Mouse (Mus musculus) forebrain, postnatal 0 days (tissue): ENCODE measurements around the gene Fam81a. TPM values are rescaled to one million over a fixed set of nuclear protein-coding genes. Genes with fewer than 3 reads are reported as not detected.

Experiments
- ATAC-seq: fragments of 200-750 bp; cut with Nextera tagmentation; 2 replicates; pipeline ENCODE4 v1.8.0; 2017; ENCODE audit warnings: mild to moderate bottlenecking, moderate library complexity
- DNase-seq: peaks from one replicate; pipeline ENCODE4 v3.0.0-alpha.2; 2015
- H3K27ac ChIP-seq: fragments of 300-500 bp; sonication (generic); 2 replicates; pipeline ENCODE4 v1.5.1; 2014; ENCODE audit warnings: low read depth, mild to moderate bottlenecking, antibody characterized with exemption, low read length, moderate library complexity, mixed read lengths
- H3K27me3 ChIP-seq: fragments of 300-500 bp; sonication (generic); 2 replicates; pipeline ENCODE4 v1.6.1; 2014; ENCODE audit warnings: mild to moderate bottlenecking, low read length, mixed read lengths; ENCODE audit not compliant: insufficient read depth
- H3K36me3 ChIP-seq: fragments of 300-500 bp; sonication (generic); 2 replicates; pipeline ENCODE4 v1.6.1; 2014; ENCODE audit warnings: mild to moderate bottlenecking, moderate library complexity; ENCODE audit not compliant: insufficient read depth
- H3K4me1 ChIP-seq: fragments of 300-500 bp; sonication (generic); 2 replicates; pipeline ENCODE4 v1.6.1; 2014; ENCODE audit warnings: antibody characterized with exemption; ENCODE audit not compliant: insufficient read depth
- H3K4me2 ChIP-seq: fragments of 300-500 bp; sonication (generic); 2 replicates; pipeline ENCODE4 v1.6.1; 2014; ENCODE audit warnings: low read depth, mild to moderate bottlenecking, moderate library complexity
- H3K4me3 ChIP-seq: fragments of 300-500 bp; sonication (generic); 2 replicates; pipeline ENCODE4 v1.5.1; 2014; ENCODE audit warnings: low read depth, low read length, mixed read lengths
- H3K9ac ChIP-seq: fragments of 300-500 bp; sonication (generic); 2 replicates; pipeline ENCODE4 v1.6.1; 2014; ENCODE audit warnings: mild to moderate bottlenecking
- H3K9me3 ChIP-seq: fragments of 300-500 bp; sonication (generic); 2 replicates; pipeline ENCODE4 v1.6.1; 2016; ENCODE audit warnings: low read length
- CTCF ChIP-seq: sonication (generic); IDR thresholded peaks from 2 replicates; pipeline ENCODE4 v1.5.1; 2016; ENCODE audit warnings: antibody characterized with exemption, control low read depth, low read depth
- WGBS: fragments of 180-500 bp; shearing (Covaris S2); extraction: QIAGEN DNeasy Blood & Tissue Kit; methylation state at CpG from one replicate; pipeline ENCODE4 v1.1.7; 2014; 5-methylcytosine and 5-hydroxymethylcytosine counted together
- polyA plus RNA-seq: library from polyadenylated mRNA; unstranded; fragments of >200 nt; fragmentation: Nextera tagmentation; extraction: Ambion mirVana; gene quantifications from 2 replicates; pipeline ENCODE4 v1.2.1, GENCODE M21; 2015
- total RNA-seq: library from RNA; depleted of rRNA; stranded (reverse); fragments of >200 nt; gene quantifications from 2 replicates; pipeline ENCODE4 v1.2.3, GENCODE M21; 2014

The Fam81a gene
- total and polyA plus RNA-seq, 2 experiments from 2014 or later = 25.6 to 29.4 TPM

DNA sequence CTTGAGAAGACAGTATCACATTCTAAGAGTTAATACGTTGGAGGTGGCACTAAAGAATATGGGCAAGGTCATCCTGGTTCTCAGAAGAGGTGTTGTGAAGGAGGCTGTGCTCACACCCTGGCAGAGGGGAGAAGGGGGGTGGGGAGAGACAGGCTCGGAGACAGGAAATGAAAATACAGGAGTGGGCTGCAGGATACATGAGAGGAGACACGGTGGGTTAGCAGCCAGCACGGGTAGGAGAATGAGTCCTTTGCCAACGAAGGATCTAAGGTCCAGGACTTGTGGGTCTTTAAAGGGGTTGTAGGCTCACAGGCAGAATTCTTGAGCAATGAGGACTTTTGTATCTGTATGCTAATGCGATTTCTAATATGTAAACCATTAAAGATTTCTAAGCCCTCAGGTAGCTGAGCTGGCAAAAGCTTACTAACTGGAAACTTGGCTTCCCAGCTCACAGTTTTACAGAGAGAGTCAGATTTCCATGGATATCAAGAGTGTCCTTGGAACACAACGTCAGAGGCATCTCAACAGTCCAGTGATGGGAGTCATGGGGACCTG lies 3.0 kb downstream of the Fam81a start:
- no peak overlapping the region for H3K4me2 ChIP-seq
- 61% methylated on average over 7 of the region's 7 CpGs for whole genome bisulfite sequencing
- H3K4me3 ChIP-seq = no peak overlapping the region
- peaks cover 4% of the 10 kb centered on the region; the same call in 1 of the 2 replicates for H3K4me1 ChIP-seq
- TF ChIP-seq CTCF = no peak
- no peaks in the 10 kb centered on the region for H3K9me3 ChIP-seq
- H3K9ac ChIP-seq = no peak overlapping the region
- no peak overlapping the region for H3K27ac ChIP-seq
- no peaks in the 10 kb centered on the region for H3K36me3 ChIP-seq
- ATAC-seq (no peak), DNase-seq (no peak)
- H3K27me3 ChIP-seq = no peaks in the 10 kb centered on the region

DNA sequence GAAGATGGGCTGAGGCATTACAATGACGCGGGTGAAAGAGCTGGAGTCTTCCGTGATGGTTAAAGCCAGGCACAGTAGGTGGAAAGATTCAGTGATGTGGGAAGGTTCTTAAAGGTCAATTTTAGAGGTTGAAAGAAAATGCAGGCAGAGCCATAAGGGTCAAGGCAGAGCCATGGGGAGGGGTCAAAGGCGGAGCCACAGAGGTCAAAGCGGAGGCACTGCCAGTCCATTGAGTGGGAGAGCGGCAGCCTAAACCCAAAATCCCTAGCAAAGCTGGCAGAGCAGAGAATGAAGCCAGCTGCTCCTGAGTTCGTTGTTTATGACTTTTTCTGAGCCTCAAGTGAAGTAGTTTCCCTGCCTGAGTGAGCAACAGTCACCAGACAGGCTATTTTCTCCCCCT lies 3.8 kb downstream of the Fam81a start:
- ATAC-seq (no peak), DNase-seq (no peak)
- no peak overlapping the region for H3K4me3 ChIP-seq
- 51% methylated on average over 7 of the region's 7 CpGs for WGBS
- no peak overlapping the region for H3K9ac ChIP-seq
- TF ChIP-seq CTCF = no peak
- H3K36me3 ChIP-seq = no peaks in the 10 kb centered on the region
- no peak overlapping the region for H3K27ac ChIP-seq
- no peak overlapping the region for H3K4me2 ChIP-seq
- no peaks in the 10 kb centered on the region for H3K27me3 ChIP-seq
- no peaks in the 10 kb centered on the region for H3K9me3 ChIP-seq
- peaks cover 4% of the 10 kb centered on the region; the same call in 1 of the 2 replicates for H3K4me1 ChIP-seq

DNA sequence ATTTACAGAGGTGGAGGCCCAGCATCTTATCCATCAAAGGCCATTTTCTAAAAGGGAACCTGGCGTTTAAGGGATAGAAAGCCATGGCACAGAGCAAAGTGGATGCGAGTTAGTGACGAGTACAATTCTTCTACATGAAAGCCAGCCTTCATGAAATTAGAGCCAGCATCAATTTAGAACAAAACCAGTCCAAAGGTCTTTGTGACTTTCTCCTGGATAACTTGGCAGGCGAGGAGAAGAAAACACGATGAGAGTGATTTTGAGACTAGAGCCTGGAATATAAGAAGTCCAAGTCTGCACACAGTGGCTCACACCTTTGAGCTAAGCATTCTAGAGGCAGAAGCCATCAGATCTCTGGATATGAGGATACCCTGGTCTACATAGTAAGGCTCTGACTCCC lies 4.4 kb downstream of the Fam81a start:
- Histone ChIP-seq H3K4me2 (no peak overlapping the region), H3K9ac (no peak overlapping the region), H3K4me3 (no peak overlapping the region), H3K27ac (no peak overlapping the region), H3K9me3 (no peaks in the 10 kb centered on the region), H3K27me3 (no peaks in the 10 kb centered on the region), H3K4me1 (peaks cover 4% of the 10 kb centered on the region; the same call in 1 of the 2 replicates), H3K36me3 (no peaks in the 10 kb centered on the region)
- 58% methylated on average over 5 of the region's 5 CpGs for whole genome bisulfite sequencing
- DNase-seq (no peak), ATAC-seq (no peak)
- TF ChIP-seq CTCF = no peak

DNA sequence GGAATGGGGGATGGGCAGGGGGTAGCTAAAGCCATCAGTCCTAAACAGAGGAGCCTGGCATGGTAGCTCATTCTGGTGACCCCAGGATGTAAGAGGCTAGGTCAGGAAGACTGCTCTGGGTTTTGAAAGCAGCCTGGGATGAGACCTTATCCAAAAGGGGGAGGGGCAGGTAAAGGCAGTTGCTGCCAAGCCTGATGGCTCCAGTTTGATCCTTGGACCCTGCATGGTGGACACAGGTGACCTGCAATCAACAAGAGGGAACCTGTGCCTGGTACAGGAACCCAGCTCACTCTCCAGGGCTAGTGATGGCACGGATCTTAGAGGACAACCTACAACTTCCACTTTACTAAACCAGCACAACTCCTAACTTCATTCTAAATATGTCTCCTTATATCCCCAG lies 7.2 kb downstream of the Fam81a start:
- Histone ChIP-seq H3K27ac (no peak overlapping the region), H3K9me3 (no peaks in the 10 kb centered on the region), H3K27me3 (no peaks in the 10 kb centered on the region), H3K4me3 (no peak overlapping the region), H3K4me1 (no peaks in the 10 kb centered on the region), H3K4me2 (no peak overlapping the region), H3K36me3 (no peaks in the 10 kb centered on the region), H3K9ac (no peak overlapping the region)
- DNase-seq = no peak
- 81% methylated on average over 1 of the region's 1 CpGs for WGBS
- TF ChIP-seq CTCF = no peak
- ATAC-seq = no peak

DNA sequence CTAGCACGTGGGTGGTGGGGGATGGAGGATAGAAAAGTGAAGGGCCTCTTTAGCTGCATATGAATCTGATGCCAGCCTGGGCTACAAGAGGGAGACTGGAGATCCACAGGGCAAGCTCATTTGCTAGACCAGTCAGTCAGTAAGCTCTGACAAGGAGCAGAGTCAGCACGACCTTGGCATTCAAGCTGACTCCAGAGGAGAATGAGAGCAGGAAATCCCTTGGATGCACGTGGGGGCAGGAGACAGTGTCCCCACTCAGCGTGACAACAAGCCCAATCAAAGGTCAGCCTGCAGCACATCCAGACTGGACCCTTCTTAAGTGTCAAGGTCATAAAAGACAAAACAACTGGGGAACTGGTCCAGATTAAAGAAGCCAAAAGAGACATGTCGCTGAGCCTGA lies 7.6 kb downstream of the Fam81a start:
- no peak for TF ChIP-seq CTCF
- H3K4me1 ChIP-seq = no peaks in the 10 kb centered on the region
- DNase-seq = no peak
- no peak overlapping the region for H3K4me2 ChIP-seq
- H3K36me3 ChIP-seq = no peaks in the 10 kb centered on the region
- no peak for ATAC-seq
- 74% methylated on average over 5 of the region's 5 CpGs for WGBS
- no peak overlapping the region for H3K27ac ChIP-seq
- no peak overlapping the region for H3K4me3 ChIP-seq
- H3K9me3 ChIP-seq = no peaks in the 10 kb centered on the region
- H3K27me3 ChIP-seq = no peaks in the 10 kb centered on the region
- H3K9ac ChIP-seq = no peak overlapping the region

DNA sequence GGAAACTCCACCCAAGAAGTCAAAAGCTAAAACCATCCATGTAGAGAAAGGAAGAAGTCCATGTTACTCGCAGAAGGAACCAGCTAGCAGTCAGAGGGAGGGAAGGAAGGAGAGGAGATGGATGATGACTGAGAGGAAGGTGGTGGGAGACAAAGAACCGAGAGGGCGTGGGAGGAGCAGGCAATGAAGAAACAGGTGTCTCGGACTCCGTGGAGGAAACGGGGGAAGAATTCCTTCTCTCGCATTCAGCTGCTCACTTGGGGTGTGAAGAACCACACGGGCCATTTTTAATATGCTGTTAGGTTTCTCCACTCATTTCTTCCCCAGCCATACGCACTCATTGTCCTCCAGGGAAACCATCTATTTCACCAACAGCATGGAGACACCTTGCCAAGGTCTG lies 8.1 kb downstream of the Fam81a start:
- H3K4me1 ChIP-seq = no peaks in the 10 kb centered on the region
- H3K27ac ChIP-seq = no peak overlapping the region
- no peak for ATAC-seq
- H3K9me3 ChIP-seq = no peaks in the 10 kb centered on the region
- no peak for DNase-seq
- TF ChIP-seq CTCF = no peak
- WGBS = 91% methylated on average over 9 of the region's 9 CpGs
- no peak overlapping the region for H3K9ac ChIP-seq
- H3K36me3 ChIP-seq = no peaks in the 10 kb centered on the region
- H3K4me2 ChIP-seq = no peak overlapping the region
- no peaks in the 10 kb centered on the region for H3K27me3 ChIP-seq
- no peak overlapping the region for H3K4me3 ChIP-seq

DNA sequence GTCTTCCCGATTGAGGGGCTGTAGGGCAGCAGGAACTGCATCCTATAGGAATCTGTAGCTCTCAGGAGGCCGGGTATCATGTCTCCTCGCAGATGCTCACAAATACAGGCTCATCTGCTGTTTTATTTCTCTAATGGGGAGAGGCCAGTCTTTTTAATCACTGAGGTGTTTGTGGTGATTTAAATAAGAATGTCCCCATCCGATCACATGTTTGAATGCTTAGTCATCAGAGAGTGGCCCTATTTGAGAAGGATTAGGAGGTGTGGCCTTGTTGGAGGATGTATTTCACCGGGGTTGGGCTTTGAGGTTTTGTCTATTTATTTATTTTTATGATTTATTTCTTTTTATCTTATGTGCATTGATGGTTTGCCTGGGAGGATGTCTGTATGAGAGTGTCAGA lies 11.6 kb downstream of the Fam81a start:
- 86% methylated on average over 5 of the region's 5 CpGs for WGBS

More for the DNA sequence above, 11.6 kb downstream of the Fam81a start:
- no peak overlapping the region for H3K4me2 ChIP-seq
- no peaks in the 10 kb centered on the region for H3K4me1 ChIP-seq
- no peaks in the 10 kb centered on the region for H3K9me3 ChIP-seq
- no peaks in the 10 kb centered on the region for H3K36me3 ChIP-seq
- no peak overlapping the region for H3K4me3 ChIP-seq
- no peak overlapping the region for H3K27ac ChIP-seq
- no peak for ATAC-seq
- H3K27me3 ChIP-seq = no peaks in the 10 kb centered on the region
- TF ChIP-seq CTCF = no peak
- no peak for DNase-seq
- no peak overlapping the region for H3K9ac ChIP-seq
